Mouse (Mus musculus): ENCODE results near the gene Nfatc2. TPM values are rescaled to one million over a fixed set of nuclear protein-coding genes. Genes with fewer than 3 reads are reported as not detected.

Nfatc2 gene
- total and polyA plus RNA-seq, 3 experiments = not detected

GRCm38 (mm10) chr2:168548008-168548407 lies 53.4 kb downstream of the Nfatc2 start:
- no peaks in the 10 kb centered on the region for H3K4me1 ChIP-seq (ENCODE audit: control insufficient read depth in 1 of 2, insufficient read depth in 2 of 2, low read length in 2 of 2)

DNA sequence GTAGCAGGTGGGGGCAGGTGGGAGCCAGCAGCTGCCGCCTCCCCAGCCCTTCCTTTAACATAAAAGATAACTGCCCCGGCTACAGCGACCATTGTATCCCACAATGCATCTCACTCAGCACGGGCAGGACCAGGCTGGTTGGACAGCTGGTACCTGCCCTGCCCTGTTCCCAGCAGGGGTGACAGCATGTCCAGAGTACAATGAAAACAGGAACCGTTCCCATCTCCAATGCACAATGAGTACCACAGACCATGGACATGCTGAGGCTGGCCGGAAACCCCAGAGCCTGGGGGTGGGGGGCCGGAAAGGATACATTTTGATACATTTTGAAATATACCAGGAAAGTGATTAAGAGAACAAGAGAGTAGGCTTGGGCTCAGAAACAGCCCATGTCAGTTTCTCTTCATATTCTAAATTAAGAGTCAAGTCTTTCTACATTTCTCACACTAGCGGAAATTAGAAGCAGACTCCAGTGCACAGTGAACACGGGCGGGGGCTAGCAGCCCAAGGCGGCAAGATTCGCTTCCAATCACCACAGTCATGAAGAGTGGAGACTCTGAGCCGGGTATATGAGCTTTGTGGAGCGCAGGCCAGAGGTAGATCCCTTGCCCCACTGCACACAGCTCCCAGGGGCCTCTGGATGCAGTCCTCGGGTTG lies 55.4 kb downstream of the Nfatc2 start:
- H3K27me3 ChIP-seq (ENCODE audit: control insufficient read depth in 1 of 2, insufficient read depth in 2 of 2, low read length in 2 of 2) = no peaks in the 10 kb centered on the region
- H3K9ac ChIP-seq (ENCODE audit: control insufficient read depth, low read depth, low read length, poor library complexity, severe bottlenecking) = no peak overlapping the region
- H3K4me3 ChIP-seq (ENCODE audit: control insufficient read depth in 1 of 2, insufficient read depth in 1 of 2, low read depth in 2 of 2, low read length in 2 of 2) = no peak overlapping the region
- no peak for TF ChIP-seq HCFC1 (IDR thresholded peaks at IDR 0.05; ENCODE audit: low read depth, low read length)
- DNase-seq (ENCODE audit: low read depth, low spot score) = no peak
- no peaks in the 10 kb centered on the region for H3K79me2 ChIP-seq (ENCODE audit: control insufficient read depth, insufficient read depth, low read length, poor library complexity)
- no peak overlapping the region for H3K27ac ChIP-seq (ENCODE audit: control insufficient read depth, low read depth, low read length)
- H3K9me3 ChIP-seq (replicated peaks; ENCODE audit: insufficient read depth, low read length) = no peaks in the 10 kb centered on the region
- no peaks in the 10 kb centered on the region for H3K36me3 ChIP-seq (ENCODE audit: control insufficient read depth in 1 of 2, insufficient read depth in 2 of 2, low read length in 2 of 2)
- H3K4me1 ChIP-seq (ENCODE audit: control insufficient read depth in 1 of 2, insufficient read depth in 2 of 2, low read length in 2 of 2) = no peaks in the 10 kb centered on the region

More at GRCm38 (mm10) chr2:168548008-168548407, 53.4 kb downstream of the Nfatc2 start:
- no peaks in the 10 kb centered on the region for H3K27me3 ChIP-seq (ENCODE audit: control insufficient read depth in 1 of 2, insufficient read depth in 2 of 2, low read length in 2 of 2)
- H3K36me3 ChIP-seq (ENCODE audit: control insufficient read depth in 1 of 2, insufficient read depth in 2 of 2, low read length in 2 of 2) = no peaks in the 10 kb centered on the region
- H3K9ac ChIP-seq (ENCODE audit: control insufficient read depth, low read depth, low read length, poor library complexity, severe bottlenecking) = no peak overlapping the region
- H3K4me3 ChIP-seq (ENCODE audit: control insufficient read depth in 1 of 2, insufficient read depth in 1 of 2, low read depth in 2 of 2, low read length in 2 of 2) = no peak overlapping the region
- H3K27ac ChIP-seq (ENCODE audit: control insufficient read depth, low read depth, low read length) = no peak overlapping the region
- no peak for TF ChIP-seq SIN3A (IDR thresholded peaks at IDR 0.05; ENCODE audit: low read length)
- no peak for TF ChIP-seq MEF2A (IDR thresholded peaks at IDR 0.05; ENCODE audit: extremely low read depth, insufficient replicate concordance, low read depth, low read length, poor library complexity, severe bottlenecking)
- TF ChIP-seq TBP (IDR thresholded peaks at IDR 0.05; ENCODE audit: low read depth, low read length) = no peak
- TF ChIP-seq MAFK (IDR thresholded peaks at IDR 0.05; ENCODE audit: borderline replicate concordance, low read depth, low read length) = no peak
- no peak for TF ChIP-seq HCFC1 (IDR thresholded peaks at IDR 0.05; ENCODE audit: low read depth, low read length)
- TF ChIP-seq POLR2AphosphoS5 (IDR thresholded peaks at IDR 0.05; ENCODE audit: borderline replicate concordance, low read depth, low read length) = no peak
- TF ChIP-seq KAT2A (conservative IDR thresholded peaks at IDR 0.05; ENCODE audit: low read depth, low read length) = no peak
- TF ChIP-seq CHD1 (IDR thresholded peaks at IDR 0.05; ENCODE audit: low read depth, low read length) = no peak
- TF ChIP-seq TCF12 (IDR thresholded peaks at IDR 0.05; ENCODE audit: low read depth, low read length) = no peak
- no peak for TF ChIP-seq E2F4 (IDR thresholded peaks at IDR 0.05; ENCODE audit: borderline replicate concordance, low read depth, low read length)
- no peak for TF ChIP-seq SMC3 (IDR thresholded peaks at IDR 0.05; ENCODE audit: low read depth, low read length)
- no peak for TF ChIP-seq GATA1 (IDR thresholded peaks at IDR 0.05; ENCODE audit: low read depth, low read length)
- TF ChIP-seq MAX (IDR thresholded peaks at IDR 0.05; ENCODE audit: low read length) = no peak
- TF ChIP-seq RCOR1 (IDR thresholded peaks at IDR 0.05; ENCODE audit: low read depth, low read length) = no peak
- no peak for TF ChIP-seq JUND (IDR thresholded peaks at IDR 0.05; ENCODE audit: low read depth, low read length)
- no peak for TF ChIP-seq NELFE (IDR thresholded peaks at IDR 0.05; ENCODE audit: low read depth, low read length)
- TF ChIP-seq RAD21 (IDR thresholded peaks at IDR 0.05; ENCODE audit: low read depth, low read length) = no peak
- no peak for TF ChIP-seq GABPA (IDR thresholded peaks at IDR 0.05; ENCODE audit: low read depth, low read length)
- no peak for TF ChIP-seq USF1 (IDR thresholded peaks at IDR 0.05; ENCODE audit: low read depth, low read length)
- no peaks in the 10 kb centered on the region for H3K79me2 ChIP-seq (ENCODE audit: control insufficient read depth, insufficient read depth, low read length, poor library complexity)
- H3K9me3 ChIP-seq (replicated peaks; ENCODE audit: insufficient read depth, low read length) = no peaks in the 10 kb centered on the region
- DNase-seq (ENCODE audit: low read depth, low spot score) = no peak

All from MEL (cell line).